ENCODE assay signal across 9 mouse cellular contexts in genomic region chr11:88613771-88614526, GRCm38 (mm10).
A peak's percentile ranks its signal among the peaks of the same experiment; 100 is the strongest.
DNase-seq lines count a peak whose midpoint lies in the region; ATAC-seq and TF ChIP-seq lines count a peak whose summit lies in the region.
"Had no signal": no experiment of that assay in that cellular context is flagged by ENCODE, and none has a peak within 500 bp of the region (broad histone marks: within the 10 kb centered on the region; RNA-seq: fewer than 3 reads in every experiment).

No protein-coding gene starts in this region.

- H3K4me3 ChIP-seq in layer of hippocampus, adult 2 months: no peak overlapping the region
- H3K4me3 ChIP-seq in heart, embryonic 10.5 days: no peak overlapping the region
- H3K4me3 ChIP-seq in midbrain, embryonic 12.5 days: no peak overlapping the region
- peak overlapping the region; percentile 22 for H3K4me3 ChIP-seq in thymus, adult 2 months (ENCODE audit: control insufficient read depth, insufficient read depth, low read length)
- H3K4me3 ChIP-seq: limb, embryonic 12.5 days had no signal

- ATAC-seq in midbrain, embryonic 12.5 days (ENCODE audit: low FRiP score, low read depth): no peak

- DNase-seq in layer of hippocampus, adult 2 months (ENCODE audit: low spot score in 2 of 2): no peak
- no peak for DNase-seq in layer of hippocampus, adult 11-12 months (ENCODE audit: low spot score)
- DNase-seq in heart, embryonic 10.5 days (ENCODE audit: low spot score): no peak
- peak; percentile 42 to 69 for DNase-seq in kidney, postnatal 36 days
- peak; percentile 78 for DNase-seq in thymus, adult 2 months
- DNase-seq in layer of hippocampus, adult 9-10 months (ENCODE audit: low spot score): no peak
- no peak for DNase-seq in right cerebral cortex, postnatal 36 days (ENCODE audit: low spot score in 2 of 2)

- no peak overlapping the region for H3K4me2 ChIP-seq in midbrain, embryonic 12.5 days (replicated peaks)
- H3K4me2 ChIP-seq: limb, embryonic 12.5 days had no signal

- no peak overlapping the region for H3K9ac ChIP-seq in midbrain, embryonic 12.5 days (replicated peaks)
- H3K9ac ChIP-seq: limb, embryonic 12.5 days had no signal

- TF ChIP-seq POLR2A in thymus, adult 2 months (IDR thresholded peaks at IDR 0.05; ENCODE audit: control insufficient read depth, extremely low read depth, insufficient read depth, low read length, poor library complexity): no peak

- no peak for TF ChIP-seq CTCF in layer of hippocampus, adult 2 months (conservative IDR thresholded peaks at IDR 0.05)
- no peak for TF ChIP-seq CTCF in thymus, adult 2 months (IDR thresholded peaks at IDR 0.05; ENCODE audit: borderline replicate concordance, control insufficient read depth, extremely low read depth, insufficient read depth, low read length, poor library complexity)

- H3K36me3 ChIP-seq in heart, embryonic 10.5 days: peaks cover 8% of the 10 kb centered on the region; the same call in 1 of the 2 replicates
- H3K36me3 ChIP-seq in midbrain, embryonic 12.5 days: peaks cover 10% of the 10 kb centered on the region; the same call in 1 of the 2 replicates
- H3K36me3 ChIP-seq in thymus, adult 2 months (ENCODE audit: control insufficient read depth, insufficient read depth, low read length): no peaks in the 10 kb centered on the region

- H3K27me3 ChIP-seq in heart, embryonic 10.5 days (ENCODE audit: insufficient read depth, poor library complexity, severe bottlenecking): no peaks in the 10 kb centered on the region
- no peaks in the 10 kb centered on the region for H3K27me3 ChIP-seq in midbrain, embryonic 12.5 days
- no peaks in the 10 kb centered on the region for H3K27me3 ChIP-seq in thymus, adult 2 months (ENCODE audit: control insufficient read depth, insufficient read depth, low read length)

- H3K27ac ChIP-seq in layer of hippocampus, adult 2 months: peak overlapping the region; percentile 81
- peak overlapping the region; percentile 69 for H3K27ac ChIP-seq in heart, embryonic 10.5 days
- peak overlapping the region; percentile 27; the same call in 1 of the 2 replicates for H3K27ac ChIP-seq in midbrain, embryonic 12.5 days (replicated peaks)
- peak overlapping the region; percentile 77 for H3K27ac ChIP-seq in thymus, adult 2 months (ENCODE audit: control insufficient read depth, insufficient read depth, low read length)
- H3K27ac ChIP-seq: limb, embryonic 12.5 days had no signal

- 36% methylated on average over 11 of the region's 11 CpGs for WGBS in heart, embryonic 10.5 days
- 80% methylated on average over 11 of the region's 11 CpGs for WGBS in midbrain, embryonic 12.5 days
- WGBS in thymus, adult 2 months: 6% methylated on average over 11 of the region's 11 CpGs

- H3K4me1 ChIP-seq in heart, embryonic 10.5 days: peaks cover 66% of the 10 kb centered on the region
- H3K4me1 ChIP-seq in midbrain, embryonic 12.5 days: peaks cover 43% of the 10 kb centered on the region
- H3K4me1 ChIP-seq in thymus, adult 2 months (replicated peaks; ENCODE audit: control insufficient read depth, insufficient read depth, low read length): peaks cover 42% of the 10 kb centered on the region

- H3K9me3 ChIP-seq in heart, embryonic 10.5 days: no peaks in the 10 kb centered on the region
- H3K9me3 ChIP-seq in midbrain, embryonic 12.5 days: no peaks in the 10 kb centered on the region
- H3K9me3 ChIP-seq: limb, embryonic 12.5 days had no signal

Comparison
In these comparisons a context has a peak if more than half of its experiments do, and no peak if none do; other contexts are left out.
1. DNase-seq: peak in kidney, postnatal 36 days (2 of 2) and thymus, adult 2 months (single experiment); none in layer of hippocampus, adult 2 months (0 of 2), layer of hippocampus, adult 11-12 months (single experiment), heart, embryonic 10.5 days (single experiment), layer of hippocampus, adult 9-10 months (single experiment) and right cerebral cortex, postnatal 36 days (0 of 2).
2. H3K27ac ChIP-seq: peak in every context shown above with its lines; median percentile 81 in layer of hippocampus, adult 2 months; 77 in thymus, adult 2 months; 69 in heart, embryonic 10.5 days; 27 in midbrain, embryonic 12.5 days.